Mouse (Mus musculus): ENCODE measurements at regions not wholly inside any gene's neighbourhood (a gene's known extent, or its start where the extent isn't known, plus 50 kb on each side); places are given as distances from the start of the nearest gene placed in this dataset.

GRCm38 (mm10) chr13:83112323-83112722, 391.5 kb upstream of the Mef2c start:
- no peaks in the 10 kb centered on the region for H3K79me2 ChIP-seq (ENCODE audit: control insufficient read depth, insufficient read depth, low read length)
- no peak for DNase-seq (ENCODE audit: extremely low read depth, low read depth, low spot score)
- H3K27me3 ChIP-seq (ENCODE audit: control insufficient read depth, insufficient read depth, low read length), result no peaks in the 10 kb centered on the region
- TF ChIP-seq CTCF (IDR thresholded peaks at IDR 0.05; ENCODE audit: low read depth, low read length) (no peak), POLR2A (IDR thresholded peaks at IDR 0.05; ENCODE audit: extremely low read depth, insufficient read depth, low read length) (no peak)
- 67% methylated on average over 1 of the region's 1 CpGs for WGBS
- no peak overlapping the region for H3K27ac ChIP-seq (replicated peaks; ENCODE audit: insufficient read depth, low read depth, low read length)
- H3K4me1 ChIP-seq (ENCODE audit: control insufficient read depth, insufficient read depth, low read length), result no peaks in the 10 kb centered on the region
- H3K4me3 ChIP-seq (ENCODE audit: insufficient read depth, low read depth, low read length), result no peak overlapping the region
- H3K36me3 ChIP-seq (ENCODE audit: control insufficient read depth, insufficient read depth, low read length), result no peaks in the 10 kb centered on the region
- no peak overlapping the region for H3K9ac ChIP-seq (ENCODE audit: low read depth, low read length)

GRCm38 (mm10) chr13:83112741-83113140, 391.1 kb upstream of the Mef2c start:
- Histone ChIP-seq H3K4me3 (ENCODE audit: insufficient read depth, low read depth, low read length) (no peak overlapping the region), H3K9ac (ENCODE audit: low read depth, low read length) (no peak overlapping the region), H3K27ac (replicated peaks; ENCODE audit: insufficient read depth, low read depth, low read length) (no peak overlapping the region), H3K4me1 (ENCODE audit: control insufficient read depth, insufficient read depth, low read length) (no peaks in the 10 kb centered on the region), H3K36me3 (ENCODE audit: control insufficient read depth, insufficient read depth, low read length) (no peaks in the 10 kb centered on the region), H3K79me2 (ENCODE audit: control insufficient read depth, insufficient read depth, low read length) (no peaks in the 10 kb centered on the region), H3K27me3 (ENCODE audit: control insufficient read depth, insufficient read depth, low read length) (no peaks in the 10 kb centered on the region)
- no peak for DNase-seq (ENCODE audit: extremely low read depth, low read depth, low spot score)
- 76% methylated on average over 5 of the region's 5 CpGs for WGBS
- TF ChIP-seq CTCF (IDR thresholded peaks at IDR 0.05; ENCODE audit: low read depth, low read length), result no peak

- Histone ChIP-seq H3K9ac (ENCODE audit: low read depth, low read length) (no peak overlapping the region), H3K79me2 (ENCODE audit: control insufficient read depth, insufficient read depth, low read length) (no peaks in the 10 kb centered on the region), H3K27ac (replicated peaks; ENCODE audit: insufficient read depth, low read depth, low read length) (no peak overlapping the region), H3K4me1 (ENCODE audit: control insufficient read depth, insufficient read depth, low read length) (no peaks in the 10 kb centered on the region), H3K36me3 (ENCODE audit: control insufficient read depth, insufficient read depth, low read length) (no peaks in the 10 kb centered on the region), H3K4me3 (ENCODE audit: insufficient read depth, low read depth, low read length) (no peak overlapping the region), H3K27me3 (ENCODE audit: control insufficient read depth, insufficient read depth, low read length) (no peaks in the 10 kb centered on the region)
- no peak for TF ChIP-seq CTCF (IDR thresholded peaks at IDR 0.05; ENCODE audit: low read depth, low read length)
- no peak for TF ChIP-seq POLR2A (IDR thresholded peaks at IDR 0.05; ENCODE audit: extremely low read depth, insufficient read depth, low read length)
- no peak for DNase-seq (ENCODE audit: extremely low read depth, low read depth, low spot score)
These were observed 390.0 kb upstream of the Mef2c start for GRCm38 (mm10) chr13:83113808-83114207.

- Histone ChIP-seq H3K9ac (ENCODE audit: low read depth, low read length) (no peak overlapping the region), H3K36me3 (ENCODE audit: control insufficient read depth, insufficient read depth, low read length) (no peaks in the 10 kb centered on the region), H3K27me3 (ENCODE audit: control insufficient read depth, insufficient read depth, low read length) (no peaks in the 10 kb centered on the region), H3K27ac (replicated peaks; ENCODE audit: insufficient read depth, low read depth, low read length) (no peak overlapping the region), H3K4me1 (ENCODE audit: control insufficient read depth, insufficient read depth, low read length) (no peaks in the 10 kb centered on the region), H3K4me3 (ENCODE audit: insufficient read depth, low read depth, low read length) (no peak overlapping the region), H3K79me2 (ENCODE audit: control insufficient read depth, insufficient read depth, low read length) (no peaks in the 10 kb centered on the region)
- 77% methylated on average over 2 of the region's 2 CpGs for WGBS
- DNase-seq (ENCODE audit: extremely low read depth, low read depth, low spot score), result no peak
- no peak for TF ChIP-seq CTCF (IDR thresholded peaks at IDR 0.05; ENCODE audit: low read depth, low read length)
- no peak for TF ChIP-seq POLR2A (IDR thresholded peaks at IDR 0.05; ENCODE audit: extremely low read depth, insufficient read depth, low read length)
These were observed 389.4 kb upstream of the Mef2c start for GRCm38 (mm10) chr13:83114401-83114800.

- TF ChIP-seq POLR2A (IDR thresholded peaks at IDR 0.05; ENCODE audit: extremely low read depth, insufficient read depth, low read length) (no peak), CTCF (IDR thresholded peaks at IDR 0.05; ENCODE audit: low read depth, low read length) (no peak)
These were observed 388.1 kb upstream of the Mef2c start for GRCm38 (mm10) chr13:83115691-83116090.

GRCm38 (mm10) chr13:83120343-83120742, 383.5 kb upstream of the Mef2c start:
- no peak overlapping the region for H3K4me3 ChIP-seq (ENCODE audit: insufficient read depth, low read depth, low read length)
- TF ChIP-seq POLR2A (IDR thresholded peaks at IDR 0.05; ENCODE audit: extremely low read depth, insufficient read depth, low read length), result no peak
- no peak for TF ChIP-seq CTCF (IDR thresholded peaks at IDR 0.05; ENCODE audit: low read depth, low read length)
- WGBS, result 89% methylated on average over 4 of the region's 4 CpGs

More at GRCm38 (mm10) chr13:83115691-83116090, 388.1 kb upstream of the Mef2c start:
- no peaks in the 10 kb centered on the region for H3K27me3 ChIP-seq (ENCODE audit: control insufficient read depth, insufficient read depth, low read length)
- DNase-seq (ENCODE audit: extremely low read depth, low read depth, low spot score), result no peak
- 69% methylated on average over 2 of the region's 2 CpGs for WGBS
- H3K36me3 ChIP-seq (ENCODE audit: control insufficient read depth, insufficient read depth, low read length), result no peaks in the 10 kb centered on the region
- H3K4me1 ChIP-seq (ENCODE audit: control insufficient read depth, insufficient read depth, low read length), result no peaks in the 10 kb centered on the region
- H3K27ac ChIP-seq (replicated peaks; ENCODE audit: insufficient read depth, low read depth, low read length), result no peak overlapping the region
- H3K79me2 ChIP-seq (ENCODE audit: control insufficient read depth, insufficient read depth, low read length), result no peaks in the 10 kb centered on the region
- no peak overlapping the region for H3K9ac ChIP-seq (ENCODE audit: low read depth, low read length)
- H3K4me3 ChIP-seq (ENCODE audit: insufficient read depth, low read depth, low read length), result no peak overlapping the region

More at GRCm38 (mm10) chr13:83120343-83120742, 383.5 kb upstream of the Mef2c start:
- no peak for DNase-seq (ENCODE audit: extremely low read depth, low read depth, low spot score)
- no peak overlapping the region for H3K27ac ChIP-seq (replicated peaks; ENCODE audit: insufficient read depth, low read depth, low read length)
- H3K9ac ChIP-seq (ENCODE audit: low read depth, low read length), result no peak overlapping the region
- no peaks in the 10 kb centered on the region for H3K27me3 ChIP-seq (ENCODE audit: control insufficient read depth, insufficient read depth, low read length)
- no peaks in the 10 kb centered on the region for H3K36me3 ChIP-seq (ENCODE audit: control insufficient read depth, insufficient read depth, low read length)
- H3K79me2 ChIP-seq (ENCODE audit: control insufficient read depth, insufficient read depth, low read length), result no peaks in the 10 kb centered on the region
- H3K4me1 ChIP-seq (ENCODE audit: control insufficient read depth, insufficient read depth, low read length), result no peaks in the 10 kb centered on the region

Measured in liver, adult 2 months (tissue).